Mouse (Mus musculus) embryo, embryonic 11.5 days (tissue): ENCODE measurements around the gene Olfr460.
"Not testable (repeated sequence)": the region's sequence is repeated elsewhere in the genome, so short reads cannot be mapped to it uniquely, and the experiment has no call there.

ENCODE experiments used
- DNase-seq: peaks from one replicate; pipeline ENCODE4 v3.0.0-alpha.2; 2012; ENCODE audit warnings: low read depth, low spot score

Olfr460 gene

GRCm38 (mm10) chr6:40569187-40569586, at the start of gene Olfr460:
Olfr460 (plus strand) TSS chr6:40569487.
- no peak for DNase-seq

- no peak for DNase-seq
Observed at GRCm38 (mm10) chr6:40544690-40545089, 24.6 kb upstream of the Olfr460 start.

GRCm38 (mm10) chr6:40554950-40555349, 14.3 kb upstream of the Olfr460 start, which contains the start of gene Olfr461:
Olfr461 (minus strand) TSS chr6:40555050.
- no peak for DNase-seq

- no peak for DNase-seq
Observed at GRCm38 (mm10) chr6:40573618-40574017, 4.3 kb downstream of the Olfr460 start.

- DNase-seq: no peak
Observed at GRCm38 (mm10) chr6:40576305-40576704, 7.0 kb downstream of the Olfr460 start.

- no peak for DNase-seq
Observed at GRCm38 (mm10) chr6:40584336-40584735, 15.0 kb downstream of the Olfr460 start.

- no peak for DNase-seq
Observed at GRCm38 (mm10) chr6:40585645-40586044, 16.4 kb downstream of the Olfr460 start, which contains the start of gene Clec5a. Clec5a (minus strand) TSS chr6:40585821.

GRCm38 (mm10) chr6:40588346-40588745, 19.1 kb downstream of the Olfr460 start:
- DNase-seq: no peak

- DNase-seq: no peak
Observed at GRCm38 (mm10) chr6:40594804-40595550, 25.7 kb downstream of the Olfr460 start.

- DNase-seq: not testable (repeated sequence)
Observed at GRCm38 (mm10) chr6:40598546-40598945, 29.3 kb downstream of the Olfr460 start.

- DNase-seq: no peak
Observed at GRCm38 (mm10) chr6:40607431-40607830, 38.1 kb downstream of the Olfr460 start.

GRCm38 (mm10) chr6:40610244-40610643, 41.0 kb downstream of the Olfr460 start:
- no peak for DNase-seq

GRCm38 (mm10) chr6:40613260-40613852, 44.1 kb downstream of the Olfr460 start, which contains the start of gene Tas2r138:
Tas2r138 (minus strand) TSS chr6:40613310.
- DNase-seq: no peak

- DNase-seq: peak; percentile 51
Observed at GRCm38 (mm10) chr6:40617965-40618364, 48.7 kb downstream of the Olfr460 start.
